Mouse (Mus musculus) liver, postnatal 0 days (tissue): ENCODE measurements around the gene Tbx21. TPM values are rescaled to one million over a fixed set of nuclear protein-coding genes. Genes with fewer than 3 reads are reported as not detected.

ENCODE experiments used
- ATAC-seq: fragments of 200-750 bp; cut with Nextera tagmentation; 2 replicates; pipeline ENCODE4 v1.8.0; 2017; ENCODE audit warnings: mild to moderate bottlenecking, moderate library complexity
- DNase-seq: peaks from one replicate; pipeline ENCODE4 v3.0.0-alpha.2; 2016
- H3K27ac ChIP-seq: fragments of 300-500 bp; sonication (generic); 2 replicates; pipeline ENCODE4 v1.5.1; 2014; ENCODE audit warnings: antibody characterized with exemption, moderate library complexity, mild to moderate bottlenecking, low read depth
- H3K27me3 ChIP-seq: fragments of 300-500 bp; sonication (generic); 2 replicates; pipeline ENCODE4 v1.6.1; 2014; ENCODE audit warnings: low read length, control low read depth, mixed read lengths; ENCODE audit not compliant: insufficient read depth
- H3K36me3 ChIP-seq: fragments of 300-500 bp; sonication (generic); replicated peaks from 2 replicates; pipeline ENCODE4 v1.6.1; 2014; ENCODE audit warnings: mild to moderate bottlenecking, control low read depth, low read length, moderate library complexity, mixed read lengths; ENCODE audit not compliant: insufficient read depth
- H3K4me1 ChIP-seq: fragments of 300-500 bp; sonication (generic); 2 replicates; pipeline ENCODE4 v1.6.1; 2014; ENCODE audit warnings: antibody characterized with exemption, mild to moderate bottlenecking, control low read depth; ENCODE audit not compliant: insufficient read depth
- H3K4me2 ChIP-seq: fragments of 300-500 bp; sonication (generic); 2 replicates; pipeline ENCODE4 v1.6.1; 2014; ENCODE audit warnings: low read depth, mild to moderate bottlenecking, low read length, moderate library complexity, mixed read lengths
- H3K4me3 ChIP-seq: fragments of 300-500 bp; sonication (generic); 2 replicates; pipeline ENCODE4 v1.5.1; 2014; ENCODE audit warnings: low read depth, low read length
- H3K9ac ChIP-seq: fragments of 300-500 bp; sonication (generic); replicated peaks from 2 replicates; pipeline ENCODE4 v1.6.1; 2014; ENCODE audit warnings: mild to moderate bottlenecking, moderate library complexity
- H3K9me3 ChIP-seq: fragments of 300-500 bp; sonication (generic); 2 replicates; pipeline ENCODE4 v1.6.1; 2016; ENCODE audit warnings: mild to moderate bottlenecking, control low read depth, low read length, mixed read lengths
- CTCF ChIP-seq: sonication (generic); IDR thresholded peaks from 2 replicates; pipeline ENCODE4 v1.5.1; 2016; ENCODE audit warnings: antibody characterized with exemption, low read depth
- EP300 ChIP-seq: IDR thresholded peaks from 2 replicates; pipeline ENCODE4 v1.6.1; 2016; ENCODE audit warnings: antibody characterized with exemption, low read depth, mild to moderate bottlenecking
- WGBS: fragments of 180-500 bp; shearing (Covaris S2); extraction: QIAGEN DNeasy Blood & Tissue Kit; methylation state at CpG from one replicate; pipeline ENCODE4 v1.1.7; 2014; ENCODE audit not compliant: insufficient replicate concordance; 5-methylcytosine and 5-hydroxymethylcytosine counted together
- polyA plus RNA-seq: library from polyadenylated mRNA; unstranded; fragments of >200 nt; fragmentation: Nextera tagmentation; extraction: Ambion mirVana; gene quantifications from 2 replicates; pipeline ENCODE4 v1.2.1, GENCODE M21; 2015

Tbx21 gene
- polyA plus RNA-seq, 1 experiment from 2014 or later = 0.27 TPM

DNA sequence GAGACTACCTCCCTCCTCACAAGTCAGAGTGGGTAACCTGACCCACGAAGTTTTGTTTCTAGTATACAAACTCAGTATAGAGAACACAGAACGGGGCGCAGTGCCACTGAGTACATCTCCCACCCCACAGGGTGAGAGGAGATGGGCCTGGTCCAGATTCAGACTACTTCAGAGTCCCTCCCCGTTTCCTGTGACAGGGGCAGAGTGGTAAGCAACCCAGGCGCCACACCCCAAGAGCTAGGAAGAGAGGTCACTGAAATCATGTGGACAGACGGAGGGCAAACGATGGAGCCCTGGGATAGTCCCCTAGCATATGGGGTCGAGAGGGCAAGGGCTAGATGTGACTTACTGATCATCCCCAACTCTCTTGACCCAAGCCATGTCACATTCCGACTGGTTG lies 30.8 kb upstream of the Tbx21 start:
- 69% methylated on average over 9 of the region's 9 CpGs for WGBS
- Histone ChIP-seq H3K4me3 (no peak overlapping the region), H3K4me1 (peaks cover 19% of the 10 kb centered on the region), H3K9ac (no peak overlapping the region), H3K27ac (no peak overlapping the region), H3K4me2 (no peak overlapping the region), H3K36me3 (0 out of 2 replicates have a peak, but pooled peaks cover 6% of the 10 kb centered on the region), H3K9me3 (no peaks in the 10 kb centered on the region), H3K27me3 (peaks cover 14% of the 10 kb centered on the region; the same call in 1 of the 2 replicates)
- no peak for DNase-seq
- TF ChIP-seq EP300 (no peak), CTCF (no peak)
- ATAC-seq = no peak

- Histone ChIP-seq H3K36me3 (0 out of 2 replicates have a peak, but pooled peaks cover 6% of the 10 kb centered on the region), H3K4me2 (no peak overlapping the region), H3K9me3 (no peaks in the 10 kb centered on the region), H3K4me1 (peaks cover 19% of the 10 kb centered on the region), H3K27me3 (peaks cover 8% of the 10 kb centered on the region; the same call in 1 of the 2 replicates), H3K4me3 (no peak overlapping the region), H3K9ac (no peak overlapping the region), H3K27ac (no peak overlapping the region; the same call in 1 of the 2 replicates)
- TF ChIP-seq EP300 = no peak
- no peak for TF ChIP-seq CTCF
- no peak for DNase-seq
- no peak for ATAC-seq
- 68% methylated on average over 2 of the region's 2 CpGs for WGBS
Observed at GRCm38 (mm10) chr11:97145320-97145719, 30.2 kb upstream of the Tbx21 start.

DNA sequence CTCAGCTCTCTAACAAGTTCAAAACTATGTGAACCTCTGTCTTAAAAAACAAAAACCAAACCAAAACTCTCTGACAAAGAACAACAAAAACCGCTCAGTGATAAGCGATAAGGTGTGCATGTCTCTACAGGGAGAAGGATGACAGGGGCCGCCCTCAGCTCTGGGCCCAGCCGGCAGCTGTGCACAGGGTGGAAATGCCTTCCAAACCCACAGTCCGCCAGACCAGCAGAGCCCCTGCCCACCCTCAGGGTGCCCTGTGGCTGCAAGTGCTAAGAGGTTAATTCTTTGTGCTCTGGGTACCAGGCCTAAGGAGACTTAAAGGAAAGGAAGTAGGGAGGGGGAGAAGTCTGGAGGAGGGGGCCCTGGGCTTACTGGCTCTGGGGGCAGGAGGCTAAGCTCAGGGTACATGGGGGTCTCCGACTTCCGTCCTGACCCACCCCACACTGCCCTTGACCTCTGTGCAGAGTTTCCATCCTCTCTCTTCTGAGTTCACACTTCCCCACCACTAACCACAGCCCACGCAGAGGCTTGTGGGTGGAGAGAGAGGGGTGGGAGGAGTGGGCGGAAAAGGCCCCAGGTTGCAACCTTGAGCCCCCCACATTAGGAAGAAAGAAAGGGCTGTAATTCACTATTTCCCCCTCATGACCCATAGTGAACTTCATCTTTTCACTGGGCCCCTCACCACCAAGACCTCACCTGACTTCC lies 28.2 kb upstream of the Tbx21 start:
- Histone ChIP-seq H3K27ac (no peak overlapping the region), H3K9me3 (no peaks in the 10 kb centered on the region), H3K9ac (no peak overlapping the region), H3K36me3 (0 out of 2 replicates have a peak, but pooled peaks cover 6% of the 10 kb centered on the region), H3K4me3 (no peak overlapping the region), H3K4me2 (no peak overlapping the region), H3K27me3 (peaks cover 8% of the 10 kb centered on the region; the same call in 1 of the 2 replicates), H3K4me1 (peaks cover 22% of the 10 kb centered on the region)
- TF ChIP-seq EP300 (no peak), CTCF (no peak)
- no peak for ATAC-seq
- no peak for DNase-seq
- WGBS = 45% methylated on average over 9 of the region's 9 CpGs

GRCm38 (mm10) chr11:97142159-97142608 lies 27.1 kb upstream of the Tbx21 start:
- Histone ChIP-seq H3K9ac (0 out of 2 replicates have a peak overlapping the region, but pooled peaks have one; percentile 7), H3K4me3 (no peak overlapping the region), H3K4me2 (peak overlapping the region; percentile 0; the same call in 1 of the 2 replicates), H3K27me3 (peaks cover 11% of the 10 kb centered on the region; the same call in 1 of the 2 replicates), H3K4me1 (peaks cover 22% of the 10 kb centered on the region), H3K36me3 (0 out of 2 replicates have a peak, but pooled peaks cover 6% of the 10 kb centered on the region), H3K27ac (peak overlapping the region; percentile 80), H3K9me3 (no peaks in the 10 kb centered on the region)
- DNase-seq (peak; percentile 51), ATAC-seq (peak; percentile 79)
- 21% methylated on average over 8 of the region's 8 CpGs for WGBS
- TF ChIP-seq EP300 (no peak), CTCF (no peak)

DNA sequence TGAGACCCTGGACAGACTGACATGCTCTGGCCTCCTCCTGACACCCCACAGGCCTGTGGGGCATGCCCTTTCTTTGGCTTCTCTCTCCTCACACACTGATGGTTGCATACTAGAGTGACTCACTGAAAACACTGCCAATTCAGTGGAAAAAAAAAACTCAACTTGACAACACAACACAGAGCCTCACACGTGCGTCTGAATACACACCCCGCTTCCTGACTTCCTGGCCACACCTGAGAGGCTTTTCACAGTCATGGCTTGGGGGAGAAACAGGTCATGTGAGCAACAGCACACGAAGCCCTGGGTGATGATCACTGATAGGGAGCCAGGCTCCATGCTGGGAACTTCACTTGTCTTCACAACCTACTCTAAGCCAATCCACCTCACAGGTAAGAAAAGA lies 25.7 kb upstream of the Tbx21 start:
- WGBS = 57% methylated on average over 4 of the region's 4 CpGs

DNA sequence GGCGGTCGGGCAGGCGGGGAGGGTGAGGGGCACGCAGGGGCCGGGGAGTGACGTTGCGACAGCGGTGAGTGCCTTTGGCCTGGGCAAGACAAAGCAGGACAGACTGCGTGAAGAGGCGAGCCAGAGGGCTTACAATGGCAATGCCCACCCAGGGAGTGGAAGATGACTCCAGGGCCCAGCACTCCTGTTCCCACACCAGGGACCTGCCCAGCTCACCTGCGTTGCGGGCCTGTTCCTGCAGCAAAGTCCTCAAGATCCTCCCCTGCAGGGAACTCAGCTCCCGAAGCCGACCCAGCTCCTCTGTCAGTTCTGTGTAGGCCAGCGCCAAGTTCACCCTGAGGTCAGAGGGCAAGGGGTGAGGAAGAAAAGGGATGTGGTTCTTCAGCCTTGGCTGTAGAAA lies 24.1 kb upstream of the Tbx21 start:
- Histone ChIP-seq H3K4me1 (peaks cover 14% of the 10 kb centered on the region), H3K4me3 (peak overlapping the region; percentile 24; the same call in 1 of the 2 replicates), H3K9ac (no peak overlapping the region), H3K36me3 (0 out of 2 replicates have a peak, but pooled peaks cover under 1% of the 10 kb centered on the region), H3K27me3 (peaks cover 9% of the 10 kb centered on the region; the same call in 1 of the 2 replicates), H3K4me2 (peak overlapping the region; percentile 64), H3K27ac (no peak overlapping the region), H3K9me3 (no peaks in the 10 kb centered on the region)
- DNase-seq (no peak), ATAC-seq (no peak)
- TF ChIP-seq CTCF (no peak), EP300 (no peak)
- 68% methylated on average over 14 of the region's 15 CpGs for WGBS

More for the DNA sequence above, 25.7 kb upstream of the Tbx21 start:
- no peak for ATAC-seq
- H3K9ac ChIP-seq = no peak overlapping the region
- H3K36me3 ChIP-seq = 0 out of 2 replicates have a peak, but pooled peaks cover 4% of the 10 kb centered on the region
- no peak for TF ChIP-seq CTCF
- no peak for TF ChIP-seq EP300
- DNase-seq = no peak
- H3K4me1 ChIP-seq = peaks cover 14% of the 10 kb centered on the region
- no peaks in the 10 kb centered on the region for H3K9me3 ChIP-seq
- H3K27ac ChIP-seq = no peak overlapping the region
- no peak overlapping the region for H3K4me2 ChIP-seq
- peaks cover 9% of the 10 kb centered on the region; the same call in 1 of the 2 replicates for H3K27me3 ChIP-seq
- H3K4me3 ChIP-seq = no peak overlapping the region
